28 mouse cellular contexts compared by ENCODE assay signal in genomic region chr9:97842054-97842453, GRCm38 (mm10).
A peak's percentile ranks its signal among the peaks of the same experiment; 100 is the strongest.
DNase-seq lines count a peak whose midpoint lies in the region; ATAC-seq lines count a peak whose summit lies in the region.
"Had no signal": no experiment of that assay in that cellular context is flagged by ENCODE, and none has a peak within 500 bp of the region (broad histone marks: within the 10 kb centered on the region; RNA-seq: fewer than 3 reads in every experiment).

No protein-coding gene starts in this region.

- 16% methylated on average over 7 of the region's 7 CpGs for WGBS in heart, embryonic 11.5 days (ENCODE audit: insufficient replicate concordance)
- 20% methylated on average over 7 of the region's 7 CpGs for WGBS in heart, embryonic 16.5 days
- WGBS in liver, embryonic 12.5 days (ENCODE audit: insufficient replicate concordance), result 15% methylated on average over 7 of the region's 7 CpGs
- 25% methylated on average over 7 of the region's 7 CpGs for WGBS in liver, embryonic 15.5 days (ENCODE audit: insufficient replicate concordance)

- no peak overlapping the region for H3K27ac ChIP-seq in heart, embryonic 11.5 days (ENCODE audit: low read depth, low read length)
- no peak overlapping the region for H3K27ac ChIP-seq in heart, embryonic 16.5 days (ENCODE audit: low read length)
- H3K27ac ChIP-seq in liver, embryonic 12.5 days, result no peak overlapping the region
- no peak overlapping the region for H3K27ac ChIP-seq in liver, embryonic 15.5 days (replicated peaks)
- H3K27ac ChIP-seq: embryonic facial prominence, embryonic 10.5 days; embryonic facial prominence, embryonic 15.5 days; forebrain, embryonic 12.5 days; hindbrain, embryonic 10.5 days; hindbrain, postnatal 0 days; intestine, embryonic 15.5 days; limb, embryonic 13.5 days; neural tube, embryonic 15.5 days had no signal

- H3K4me2 ChIP-seq in heart, embryonic 11.5 days, result no peak overlapping the region
- H3K4me2 ChIP-seq in heart, embryonic 16.5 days (ENCODE audit: low read depth, low read length), result no peak overlapping the region
- peak overlapping the region; percentile 14; the same call in 1 of the 2 replicates for H3K4me2 ChIP-seq in liver, embryonic 12.5 days
- H3K4me2 ChIP-seq in liver, embryonic 15.5 days, result no peak overlapping the region
- H3K4me2 ChIP-seq: embryonic facial prominence, embryonic 15.5 days; forebrain, embryonic 12.5 days; intestine, embryonic 15.5 days; limb, embryonic 13.5 days; neural tube, embryonic 15.5 days had no signal

- 0 out of 2 replicates have a peak, but pooled peaks have one; percentile 57 for ATAC-seq in heart, embryonic 11.5 days (replicated peaks; ENCODE audit: insufficient number of reproducible peaks, low FRiP score, low TSS enrichment)
- peak; percentile 52 for ATAC-seq in heart, embryonic 16.5 days (replicated peaks; ENCODE audit: extremely low read depth, insufficient read depth, low FRiP score)
- ATAC-seq in liver, embryonic 12.5 days, result peak; percentile 93
- peak; percentile 34; the same call in 1 of the 2 replicates for ATAC-seq in liver, embryonic 15.5 days (ENCODE audit: insufficient read depth)
- ATAC-seq: CD4-positive, CD25-positive, alpha-beta regulatory T cell, adult 4 months; forebrain, postnatal 0 days; hindbrain, postnatal 0 days; intestine, embryonic 15.5 days had no signal

- H3K9ac ChIP-seq in heart, embryonic 11.5 days (ENCODE audit: low read depth, low read length), result no peak overlapping the region
- H3K9ac ChIP-seq in heart, embryonic 16.5 days (ENCODE audit: low read length), result no peak overlapping the region
- H3K9ac ChIP-seq in liver, embryonic 12.5 days, result no peak overlapping the region
- no peak overlapping the region for H3K9ac ChIP-seq in liver, embryonic 15.5 days
- H3K9ac ChIP-seq: embryonic facial prominence, embryonic 15.5 days; forebrain, embryonic 12.5 days; forebrain, postnatal 0 days; intestine, embryonic 15.5 days; limb, embryonic 13.5 days; neural tube, embryonic 15.5 days had no signal

- DNase-seq in heart, postnatal 14 days, result no peak
- DNase-seq in heart, adult 18-20 months, result no peak
- no peak for DNase-seq in cerebellum, postnatal 10 days
- DNase-seq: adrenal gland, postnatal 25 days; cerebellum, adult 11-12 months; cerebellum, adult 9-11 months; forebrain, postnatal 0 days; kidney, adult 2 months; kidney, postnatal 36 days; lung, adult 18-20 months; lung, postnatal 10 days; midbrain, embryonic 14.5 days; retina, postnatal 1 day; right cerebral cortex, postnatal 14 days; thymus, postnatal 4 days had no signal

- H3K27me3 ChIP-seq in heart, embryonic 11.5 days (ENCODE audit: control insufficient read depth, insufficient read depth, low read length), result no peaks in the 10 kb centered on the region
- no peaks in the 10 kb centered on the region for H3K27me3 ChIP-seq in heart, embryonic 16.5 days (ENCODE audit: control insufficient read depth, insufficient read depth, low read length)
- H3K27me3 ChIP-seq in liver, embryonic 12.5 days (replicated peaks), result no peaks in the 10 kb centered on the region
- no peaks in the 10 kb centered on the region for H3K27me3 ChIP-seq in liver, embryonic 15.5 days
- H3K27me3 ChIP-seq: embryonic facial prominence, embryonic 15.5 days; forebrain, embryonic 12.5 days; intestine, embryonic 15.5 days; limb, embryonic 13.5 days; neural tube, embryonic 15.5 days had no signal

- no peaks in the 10 kb centered on the region; the same call in 1 of the 2 replicates for H3K4me1 ChIP-seq in heart, embryonic 11.5 days (ENCODE audit: control insufficient read depth, insufficient read depth, low read length)
- H3K4me1 ChIP-seq in heart, embryonic 16.5 days (ENCODE audit: control insufficient read depth, insufficient read depth, low read length), result no peaks in the 10 kb centered on the region
- peaks cover 13% of the 10 kb centered on the region; the same call in 1 of the 2 replicates for H3K4me1 ChIP-seq in liver, embryonic 12.5 days
- H3K4me1 ChIP-seq in liver, embryonic 15.5 days (replicated peaks), result no peaks in the 10 kb centered on the region
- H3K4me1 ChIP-seq: embryonic facial prominence, embryonic 10.5 days; embryonic facial prominence, embryonic 15.5 days; forebrain, embryonic 12.5 days; hindbrain, embryonic 10.5 days; intestine, embryonic 15.5 days; limb, embryonic 13.5 days; neural tube, embryonic 15.5 days had no signal

- intact Hi-C loops in heart, postnatal 14 days (cut with DNase I), result no loop called here

- no peaks in the 10 kb centered on the region for H3K9me3 ChIP-seq in heart, embryonic 11.5 days (replicated peaks; ENCODE audit: control insufficient read depth, low read length)
- H3K9me3 ChIP-seq in heart, embryonic 16.5 days (replicated peaks; ENCODE audit: control insufficient read depth, low read length), result no peaks in the 10 kb centered on the region; the same call in 1 of the 2 replicates
- no peaks in the 10 kb centered on the region for H3K9me3 ChIP-seq in liver, embryonic 12.5 days (replicated peaks)
- H3K9me3 ChIP-seq in liver, embryonic 15.5 days (replicated peaks), result no peaks in the 10 kb centered on the region
- H3K9me3 ChIP-seq: embryonic facial prominence, embryonic 10.5 days; embryonic facial prominence, embryonic 15.5 days; forebrain, embryonic 12.5 days; hindbrain, embryonic 10.5 days; intestine, embryonic 15.5 days; limb, embryonic 13.5 days; neural tube, embryonic 15.5 days had no signal

- H3K4me3 ChIP-seq in heart, embryonic 11.5 days (ENCODE audit: low read depth, low read length), result no peak overlapping the region
- H3K4me3 ChIP-seq in heart, embryonic 16.5 days (ENCODE audit: low read length), result no peak overlapping the region
- no peak overlapping the region for H3K4me3 ChIP-seq in liver, embryonic 12.5 days
- H3K4me3 ChIP-seq in liver, embryonic 15.5 days (replicated peaks), result no peak overlapping the region
- H3K4me3 ChIP-seq: embryonic facial prominence, embryonic 10.5 days; embryonic facial prominence, embryonic 15.5 days; forebrain, embryonic 12.5 days; hindbrain, embryonic 10.5 days; intestine, embryonic 15.5 days; limb, embryonic 13.5 days; neural tube, embryonic 15.5 days had no signal

- H3K36me3 ChIP-seq in heart, embryonic 11.5 days (ENCODE audit: control insufficient read depth, insufficient read depth, low read length), result no peaks in the 10 kb centered on the region
- H3K36me3 ChIP-seq in heart, embryonic 16.5 days (ENCODE audit: control insufficient read depth, insufficient read depth), result no peaks in the 10 kb centered on the region
- no peaks in the 10 kb centered on the region for H3K36me3 ChIP-seq in liver, embryonic 12.5 days
- H3K36me3 ChIP-seq in liver, embryonic 15.5 days (replicated peaks), result no peaks in the 10 kb centered on the region
- H3K36me3 ChIP-seq: embryonic facial prominence, embryonic 10.5 days; embryonic facial prominence, embryonic 15.5 days; forebrain, embryonic 12.5 days; hindbrain, embryonic 10.5 days; intestine, embryonic 15.5 days; limb, embryonic 13.5 days; neural tube, embryonic 15.5 days had no signal

Comparison
In these comparisons a context has a peak if more than half of its experiments do, and no peak if none do; other contexts are left out.
1. ATAC-seq: peak in every context shown above with its lines; median percentile 93 in liver, embryonic 12.5 days; 57 in heart, embryonic 11.5 days; 52 in heart, embryonic 16.5 days; 34 in liver, embryonic 15.5 days.